Comparison of ENCODE assay signal across 16 mouse cellular contexts in genomic region chr11:75684956-75685355, GRCm38 (mm10).
"Had no signal": no experiment of that assay in that cellular context is flagged by ENCODE, and none has a peak within 500 bp of the region (broad histone marks: within the 10 kb centered on the region; RNA-seq: fewer than 3 reads in every experiment).

No protein-coding gene starts in this region.

- H3K27ac ChIP-seq: kidney, embryonic 15.5 days; left cerebral cortex, adult 2 months; liver, embryonic 13.5 days; neural tube, embryonic 12.5 days; stomach, postnatal 0 days had no signal

- H3K27me3 ChIP-seq: kidney, embryonic 15.5 days; liver, embryonic 13.5 days; neural tube, embryonic 12.5 days had no signal

- H3K4me2 ChIP-seq: kidney, embryonic 15.5 days; liver, embryonic 13.5 days; midbrain, embryonic 11.5 days; neural tube, embryonic 12.5 days had no signal

- H3K9me3 ChIP-seq: kidney, embryonic 15.5 days; liver, embryonic 13.5 days; neural tube, embryonic 12.5 days had no signal

- H3K9ac ChIP-seq: kidney, embryonic 15.5 days; liver, embryonic 13.5 days; neural tube, embryonic 12.5 days had no signal

- DNase-seq: kidney, postnatal 10 days; layer of hippocampus, postnatal 36 days; liver, embryonic 13.5 days; lung, adult 2 months; lung, postnatal 14 days; lung, postnatal 4 days; midbrain, embryonic 14.5 days; retina, postnatal 1 day; thymus, adult 2 months; thymus, postnatal 14 days; thymus, postnatal 4 days had no signal

- H3K4me3 ChIP-seq: kidney, embryonic 15.5 days; left cerebral cortex, adult 2 months; liver, embryonic 13.5 days; neural tube, embryonic 12.5 days had no signal
